Mouse (Mus musculus): ENCODE data around the gene Mup21.
"Not testable (repeated sequence)": the region's sequence is repeated elsewhere in the genome, so short reads cannot be mapped to it uniquely, and the experiment has no call there.

The Mup21 gene

DNA sequence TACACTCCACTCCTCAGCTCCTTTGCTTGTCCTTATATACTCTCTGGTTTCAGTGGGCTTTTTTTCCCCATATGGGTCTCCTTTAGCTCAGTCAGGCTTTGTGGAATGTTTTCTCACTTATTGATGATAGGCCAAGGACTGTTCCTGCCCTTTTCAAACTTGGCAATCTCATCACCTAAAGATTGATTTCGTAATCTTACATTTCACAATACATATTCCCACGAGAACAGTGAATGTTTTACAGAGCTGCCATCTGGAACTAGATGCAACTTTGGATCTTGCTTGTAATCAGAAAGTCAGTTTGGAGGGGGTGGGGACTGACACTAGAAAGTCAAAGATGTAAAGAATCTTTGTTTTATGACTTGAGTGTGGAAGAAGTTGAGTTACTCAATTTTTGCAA lies at the start of gene Mup21:
Gene Mup21, minus strand, starts transcription at position 53 of the 400 bp plus-strand sequence.
- DNase-seq (ENCODE audit: low spot score in 2 of 2), result no peak

DNA sequence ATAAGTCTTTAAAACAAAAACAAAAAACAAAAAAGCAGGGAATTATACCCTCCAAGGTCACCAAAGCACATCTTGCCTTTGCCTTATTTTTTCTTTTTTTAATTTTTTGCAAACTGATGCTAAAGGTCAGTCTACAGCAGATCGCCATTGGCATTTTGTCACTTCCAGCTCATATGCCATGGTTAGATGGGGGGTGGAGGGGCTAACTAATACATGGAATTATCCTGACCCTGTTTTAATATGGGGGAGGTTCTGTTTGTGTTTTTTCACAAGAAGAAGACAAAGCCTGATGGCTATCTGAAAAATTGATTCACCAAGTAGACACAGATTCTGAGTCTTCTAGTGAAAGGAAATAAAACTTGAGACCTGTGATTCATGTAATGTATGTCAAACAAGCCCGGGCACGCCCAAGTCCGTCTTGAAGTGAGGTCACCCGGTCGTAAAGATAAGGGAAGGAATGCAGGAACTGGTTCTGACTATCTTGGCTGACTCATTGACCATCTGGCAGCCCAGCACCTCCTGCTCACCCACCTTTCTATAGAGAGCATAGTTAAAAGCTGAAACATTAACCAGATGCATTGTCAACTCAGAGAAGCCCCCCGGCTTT lies 49.4 kb upstream of the Mup21 start:
- DNase-seq (ENCODE audit: low spot score in 2 of 2), result no peak

DNA sequence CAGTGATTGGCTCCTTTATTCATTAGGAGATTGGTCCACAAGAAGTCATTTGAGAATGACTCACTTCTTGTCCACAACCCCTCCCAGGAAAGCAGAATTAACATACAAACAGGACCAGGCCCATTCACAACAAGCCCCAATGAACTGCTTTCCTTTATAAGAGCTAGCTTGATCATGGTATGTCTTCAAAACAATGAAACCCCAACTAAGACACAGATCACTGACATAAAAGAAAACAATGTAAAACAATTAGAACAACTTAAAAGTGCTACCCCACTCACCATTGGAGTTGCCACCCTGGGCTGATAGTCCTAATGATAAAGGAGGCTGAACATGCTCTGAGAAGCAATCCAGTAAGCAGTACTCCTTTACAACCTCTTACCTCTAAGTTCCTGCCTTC lies 38.1 kb upstream of the Mup21 start:
- DNase-seq (ENCODE audit: low spot score in 2 of 2), result no peak

- DNase-seq (ENCODE audit: low spot score in 2 of 2), result no peak
Observed at GRCm38 (mm10) chr4:62177282-62177681, 26.6 kb upstream of the Mup21 start.

DNA sequence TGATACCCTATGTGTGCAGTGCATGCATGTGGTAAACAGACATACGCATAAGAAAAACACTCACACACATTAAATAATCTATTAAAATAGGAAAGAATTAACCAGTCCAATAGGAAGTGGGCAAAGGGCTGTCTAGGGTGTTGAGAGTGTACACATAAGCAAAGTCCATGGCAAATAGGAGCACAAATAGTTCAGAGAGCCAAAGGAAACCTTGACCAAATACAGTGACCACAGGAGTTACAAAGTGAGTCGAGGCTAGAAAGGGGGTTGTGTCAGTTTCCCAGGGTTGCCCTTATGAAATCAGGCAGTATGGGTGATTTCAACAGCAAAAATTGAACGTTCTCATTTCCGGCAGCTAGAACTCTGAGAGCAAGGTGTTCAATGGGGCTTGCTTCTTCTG lies 23.8 kb upstream of the Mup21 start:
- DNase-seq (ENCODE audit: low spot score in 2 of 2), result no peak

- not testable (repeated sequence) for DNase-seq (ENCODE audit: low spot score in 2 of 2)
Observed at GRCm38 (mm10) chr4:62167636-62168035, 17.0 kb upstream of the Mup21 start.

DNA sequence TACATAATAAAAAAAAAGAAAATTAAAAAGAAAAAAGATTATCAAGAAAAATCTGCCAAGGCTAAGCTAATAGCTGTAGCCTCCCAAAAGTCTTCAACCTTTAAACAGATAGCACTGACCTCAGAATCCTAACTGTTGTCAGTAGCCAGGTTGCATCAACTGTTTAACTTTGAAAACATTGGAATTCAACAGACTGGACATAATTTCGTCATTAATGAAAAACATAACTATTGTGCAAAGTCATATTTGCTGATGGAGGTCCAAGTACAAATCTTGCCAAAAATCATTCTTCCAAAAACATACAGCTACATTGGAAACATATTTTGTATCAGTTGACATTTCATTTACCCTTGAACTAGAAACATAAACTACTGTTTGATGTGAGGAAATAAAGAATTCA lies 7.7 kb upstream of the Mup21 start:
- DNase-seq (ENCODE audit: low spot score in 2 of 2), result no peak

GRCm38 (mm10) chr4:62133706-62134105 lies 17.0 kb downstream of the Mup21 start:
- DNase-seq (ENCODE audit: low spot score in 2 of 2), result no peak

- DNase-seq (ENCODE audit: low spot score in 2 of 2), result not testable (repeated sequence)
Observed at GRCm38 (mm10) chr4:62103366-62103765, 47.3 kb downstream of the Mup21 start.
